Mouse (Mus musculus): ENCODE results near the gene Gm8369.
"Not testable (repeated sequence)": the region's sequence is repeated elsewhere in the genome, so short reads cannot be mapped to it uniquely, and the experiment has no call there.

Gene Gm8369

DNA sequence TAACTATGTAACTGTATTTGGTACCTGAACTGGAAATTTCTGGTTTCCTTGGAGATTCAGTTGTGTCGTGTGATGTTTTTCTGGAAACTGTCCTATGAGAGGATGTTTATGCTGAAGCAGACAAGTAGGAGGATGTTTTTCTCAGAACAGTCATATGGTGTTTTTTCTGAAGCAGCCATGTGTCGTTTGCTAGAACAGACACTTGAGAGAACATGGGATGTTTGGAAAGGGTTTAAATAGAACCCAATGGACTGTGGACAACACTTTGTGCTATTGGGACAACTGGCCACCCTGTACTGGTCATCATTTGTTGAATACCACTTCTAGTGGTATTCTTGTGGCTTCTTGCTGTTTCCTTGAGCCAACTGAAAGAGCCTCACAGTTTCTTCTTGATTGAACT is at the start of gene Gm8369:
TSS of gene Gm8369 (plus strand) at position 193 of the 400 bp plus-strand sequence.
- peak in 1 of 2 experiments; percentile 63 for DNase-seq (ENCODE audit: low spot score in 2 of 2)

DNA sequence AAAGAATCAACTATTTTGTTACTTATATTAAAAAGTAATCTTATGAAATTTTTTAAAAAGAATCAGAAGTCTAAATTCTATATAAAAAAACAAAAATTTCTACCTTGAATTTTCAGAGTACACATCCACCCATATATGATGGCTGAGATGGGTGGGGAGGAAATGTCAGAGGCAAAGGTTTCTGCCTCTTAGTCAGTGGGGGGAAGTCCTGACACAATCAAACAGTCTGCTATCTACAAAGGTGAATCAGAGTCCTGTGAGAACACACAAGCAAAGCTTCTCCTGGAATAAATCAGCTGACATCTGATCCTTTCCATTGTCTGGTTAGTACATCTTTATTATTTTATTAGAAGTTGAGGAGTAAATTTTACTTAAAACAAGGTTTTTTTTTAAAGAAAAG is 42.4 kb upstream of the Gm8369 start, which contains the start of gene Ms4a4b:
TSS of gene Ms4a4b (plus strand) at position 216 of the 400 bp plus-strand sequence.
- DNase-seq (ENCODE audit: low spot score in 2 of 2) = no peak

DNA sequence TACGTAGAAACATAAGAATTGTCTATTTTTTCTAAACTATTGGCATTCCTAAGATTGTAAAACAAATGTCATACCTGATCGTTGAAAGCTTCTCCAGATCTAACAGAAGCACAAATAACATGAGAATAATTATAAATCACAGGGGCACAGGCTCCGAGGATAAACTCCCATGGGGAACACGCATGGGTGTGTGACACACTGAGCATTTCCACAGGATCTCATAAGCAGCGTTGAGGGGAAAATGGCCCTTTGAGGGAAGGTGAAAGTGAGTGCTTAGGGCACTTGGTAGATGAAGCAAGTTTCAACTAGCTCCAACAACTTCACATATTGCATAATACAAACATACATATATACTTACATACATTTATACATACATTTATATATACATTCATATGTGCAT is 41.8 kb upstream of the Gm8369 start:
- no peak for DNase-seq (ENCODE audit: low spot score in 2 of 2)

DNA sequence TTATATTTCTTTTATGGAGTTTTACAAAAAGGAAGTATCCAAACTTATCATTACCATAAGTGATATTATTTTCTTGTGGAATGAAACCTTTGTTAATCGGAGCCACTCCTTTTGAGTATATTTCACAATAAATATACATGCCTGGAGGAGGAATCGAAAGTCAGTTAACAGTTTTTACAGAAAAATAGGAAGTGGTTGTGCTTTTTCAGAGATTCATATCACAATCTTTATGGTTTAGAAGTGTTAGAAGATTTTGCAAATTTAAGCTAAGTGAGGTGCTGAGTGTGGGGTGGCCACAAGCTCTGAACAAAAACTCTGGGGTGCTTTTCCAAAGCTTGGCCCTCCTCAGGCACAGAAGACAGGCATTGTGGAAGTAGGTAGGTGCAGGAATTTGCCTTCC is 38.5 kb upstream of the Gm8369 start:
- no peak for DNase-seq (ENCODE audit: low spot score in 2 of 2)

DNA sequence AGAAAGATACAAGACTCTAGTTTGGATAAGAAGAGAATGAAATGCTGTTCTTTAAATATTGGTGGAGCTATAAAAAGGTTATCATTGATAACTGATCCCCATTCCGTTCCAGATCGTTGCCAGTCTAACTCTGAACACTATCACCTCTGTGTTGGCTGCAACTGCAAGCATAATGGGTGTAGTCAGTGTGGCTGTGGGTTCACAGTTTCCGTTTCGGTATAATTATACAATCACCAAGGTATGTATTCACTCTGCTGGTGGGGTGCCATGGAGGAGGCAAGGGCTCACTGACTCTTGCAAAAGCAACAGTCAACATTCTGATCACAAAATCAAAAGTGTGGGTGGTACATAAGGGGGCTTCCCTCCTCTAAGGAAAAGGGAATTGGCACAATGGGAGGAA is 26.7 kb upstream of the Gm8369 start:
- not testable (repeated sequence) for DNase-seq (ENCODE audit: low spot score in 2 of 2)

DNA sequence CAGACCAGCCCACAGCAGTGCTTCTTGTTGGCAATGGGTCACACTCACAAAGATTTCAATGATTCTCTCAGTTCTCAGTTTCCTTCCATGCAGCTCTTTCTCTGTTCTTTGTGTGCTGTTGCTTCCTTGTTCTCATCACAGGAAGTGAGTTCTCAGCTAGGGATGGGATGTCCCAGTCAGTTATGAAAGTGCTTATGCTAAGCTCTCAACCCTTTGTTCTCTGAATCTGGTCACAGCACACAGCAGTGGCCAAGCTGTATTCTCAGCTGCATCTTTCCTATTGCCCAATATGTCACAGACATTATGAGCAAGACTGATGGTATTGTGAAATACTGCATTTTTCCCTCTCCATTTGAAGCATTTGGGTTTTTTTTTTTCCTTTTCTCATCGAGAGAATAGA is 20.9 kb upstream of the Gm8369 start:
- not testable (repeated sequence) for DNase-seq (ENCODE audit: low spot score in 2 of 2)

DNA sequence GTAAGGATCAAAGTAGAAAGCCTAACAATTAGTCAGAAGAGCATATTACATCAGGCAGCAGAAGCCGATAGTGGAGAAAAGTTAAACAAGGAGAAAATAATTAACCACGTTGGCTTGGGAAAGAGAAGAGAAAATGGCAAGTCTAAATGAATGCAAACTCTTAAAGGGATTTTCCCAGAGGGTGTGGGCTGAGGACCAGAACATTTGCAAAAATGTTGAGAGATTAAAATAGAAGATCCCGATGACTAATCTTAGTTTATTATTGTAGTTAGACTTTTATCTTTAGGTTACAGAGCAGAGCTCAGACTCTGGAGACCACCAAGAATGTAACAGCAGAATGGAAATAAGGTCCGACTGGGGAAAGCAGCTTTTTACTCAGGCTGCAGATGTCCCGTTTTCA is 19.3 kb upstream of the Gm8369 start:
- peak in 1 of 2 experiments; percentile 22 for DNase-seq (ENCODE audit: low spot score in 2 of 2)

DNA sequence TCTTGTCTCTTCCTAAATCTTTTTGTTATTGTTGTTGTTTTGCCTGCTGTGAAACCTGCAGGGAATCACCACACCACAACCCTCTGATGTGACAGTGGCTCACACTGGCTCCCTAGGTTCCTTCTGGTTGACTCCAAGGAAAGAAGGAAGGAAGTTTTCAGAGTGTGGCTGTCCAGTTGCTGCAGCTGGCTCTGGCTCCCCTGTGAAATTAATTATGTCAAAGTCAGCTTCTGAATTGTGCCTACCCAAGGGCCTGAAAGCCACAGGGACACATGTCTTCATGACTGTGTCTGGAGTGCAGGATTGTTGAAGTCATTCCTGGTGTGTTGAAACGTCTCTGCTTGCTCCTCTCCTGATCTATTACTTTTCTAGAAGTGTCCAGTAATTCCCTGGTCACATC is 17.4 kb upstream of the Gm8369 start:
- DNase-seq (ENCODE audit: low spot score in 2 of 2) = not testable (repeated sequence)

DNA sequence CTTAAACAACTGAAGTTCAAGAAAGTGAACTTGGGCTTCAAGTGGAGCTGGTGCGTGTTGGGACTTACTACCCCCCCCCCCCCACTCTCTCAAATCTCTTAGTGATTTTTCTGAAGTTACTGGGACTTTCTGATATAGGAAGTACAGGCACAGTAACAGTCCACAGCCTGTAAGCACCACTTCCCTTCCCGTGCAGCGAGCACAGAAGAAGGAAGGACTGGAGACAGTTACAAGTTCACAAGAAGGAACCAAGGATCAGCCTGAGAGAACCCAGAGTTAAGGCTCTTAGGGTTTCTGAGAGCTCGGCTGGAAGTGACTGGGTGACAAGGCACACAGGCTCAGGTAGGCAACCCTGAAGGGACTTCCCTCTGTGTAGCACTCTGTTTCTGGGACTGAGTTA is 16.5 kb upstream of the Gm8369 start, which contains the start of gene Ms4a6c:
TSS of gene Ms4a6c (plus strand) at position 152 of the 400 bp plus-strand sequence.
- not testable (repeated sequence) for DNase-seq (ENCODE audit: low spot score in 2 of 2)

DNA sequence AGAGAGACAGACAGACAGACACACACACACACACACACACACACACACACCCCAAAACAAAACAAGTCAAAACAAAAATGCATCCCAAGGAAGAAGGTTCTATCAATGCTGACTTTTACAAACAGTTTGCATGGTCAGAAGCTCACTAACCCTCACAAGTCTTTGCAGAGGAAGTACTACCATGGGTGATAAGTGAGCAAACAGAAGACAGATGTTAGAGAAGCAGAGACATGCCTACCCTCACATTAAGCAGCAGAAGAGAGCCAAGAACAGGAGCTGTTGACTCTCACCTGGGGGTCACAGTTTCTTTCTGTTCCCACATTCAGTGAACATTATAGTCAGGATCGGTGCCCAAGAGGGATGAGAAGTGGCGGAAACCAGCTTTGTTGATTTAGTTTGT is 6.0 kb upstream of the Gm8369 start:
- no peak for DNase-seq (ENCODE audit: low spot score in 2 of 2)

DNA sequence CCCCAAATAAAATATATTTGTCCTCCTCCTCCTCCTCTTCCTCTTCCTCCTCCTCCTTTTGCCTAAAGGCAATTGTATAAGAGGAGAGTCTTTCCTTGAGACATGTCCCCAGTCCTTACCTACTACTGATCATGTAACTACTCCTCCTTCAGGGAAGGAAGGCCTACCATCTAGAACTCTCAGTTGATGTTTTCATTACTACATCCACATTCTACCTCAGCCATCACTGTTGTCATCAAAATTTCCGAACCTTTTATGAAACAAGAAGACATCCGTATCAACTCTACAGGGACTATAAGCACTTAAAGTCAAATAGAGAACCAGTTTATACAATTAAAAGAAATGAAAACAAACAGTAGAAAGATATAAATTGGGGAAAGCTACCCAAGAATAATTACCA is 3.1 kb upstream of the Gm8369 start:
- DNase-seq (ENCODE audit: low spot score in 2 of 2) = no peak

DNA sequence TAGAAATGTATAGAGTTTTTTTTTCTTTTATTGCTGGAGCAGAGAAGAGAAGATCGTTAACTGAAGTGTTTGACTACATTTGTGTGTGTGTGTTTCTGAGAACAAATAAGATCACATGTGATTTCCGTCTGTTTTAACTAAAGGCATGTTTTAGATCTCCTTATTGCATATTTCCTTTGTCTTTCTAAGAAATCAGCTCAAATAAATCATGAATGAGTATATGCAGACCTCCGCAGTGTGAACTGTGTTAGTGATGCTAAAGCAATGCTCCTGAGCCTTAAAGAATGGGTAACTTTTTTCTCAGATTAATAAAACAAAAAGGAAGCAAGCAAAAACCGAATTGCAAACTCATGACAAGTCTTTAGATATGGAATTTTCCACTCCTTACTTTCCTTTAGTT is 1.8 kb upstream of the Gm8369 start:
- DNase-seq (ENCODE audit: low spot score in 2 of 2) = no peak

DNA sequence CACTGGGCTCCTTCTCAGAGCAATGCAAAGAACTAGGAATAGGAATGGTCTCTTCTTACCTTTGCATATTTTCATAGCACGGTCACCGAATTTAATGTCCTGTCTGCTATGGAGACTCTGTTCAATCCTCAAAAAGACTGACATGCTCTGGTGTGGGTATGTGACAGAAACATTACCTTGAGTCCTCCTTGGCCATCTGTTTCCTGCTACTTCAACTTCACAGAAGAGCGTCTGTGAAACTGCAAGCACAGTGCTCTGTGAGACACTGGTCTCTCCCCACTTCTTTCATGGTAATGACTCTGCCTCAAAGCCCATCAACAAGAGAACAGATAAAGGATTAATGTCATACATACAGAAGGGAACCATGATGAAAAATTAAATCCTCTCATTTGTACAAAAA is 1.4 kb upstream of the Gm8369 start:
- DNase-seq (ENCODE audit: low spot score in 2 of 2) = no peak

DNA sequence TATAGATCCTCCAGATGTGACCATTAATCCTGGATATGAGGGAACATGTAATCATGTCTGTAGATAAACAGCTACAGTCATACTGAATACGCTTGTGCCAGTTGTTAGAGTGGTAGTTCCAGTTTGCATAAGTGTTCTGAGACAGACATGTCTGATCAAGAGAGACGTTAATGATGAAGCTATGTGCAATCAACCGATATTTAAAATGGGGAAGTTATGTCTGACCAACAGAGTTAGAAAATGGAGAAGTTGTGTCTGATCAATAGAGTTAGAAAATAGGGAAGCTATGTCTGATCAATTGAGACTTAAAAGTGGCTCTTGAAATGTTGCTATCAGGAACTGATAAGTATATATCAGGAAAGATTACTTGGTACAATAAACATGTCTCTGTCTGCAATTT is 472 bp upstream of the Gm8369 start:
- DNase-seq (ENCODE audit: low spot score in 2 of 2) = no peak

DNA sequence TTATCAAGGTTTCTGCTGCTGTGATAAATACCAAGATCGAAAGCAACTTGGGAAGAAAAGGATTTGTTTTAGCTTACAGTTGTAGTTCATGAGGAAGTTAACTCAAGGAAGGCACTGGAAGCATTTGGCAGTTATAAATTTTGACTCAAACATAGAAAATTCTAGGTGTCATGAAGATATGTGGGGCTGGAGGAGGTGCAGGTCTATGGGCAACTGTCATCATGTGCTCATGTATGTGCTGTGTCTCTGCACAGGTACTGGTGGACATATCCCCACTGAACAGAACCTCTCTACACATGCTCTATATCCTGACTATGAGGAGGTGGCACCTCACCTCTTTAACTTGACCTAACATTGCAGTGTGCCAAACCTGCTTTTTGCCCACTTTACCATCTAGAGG is 861 bp downstream of the Gm8369 start:
- DNase-seq (ENCODE audit: low spot score in 2 of 2) = no peak

DNA sequence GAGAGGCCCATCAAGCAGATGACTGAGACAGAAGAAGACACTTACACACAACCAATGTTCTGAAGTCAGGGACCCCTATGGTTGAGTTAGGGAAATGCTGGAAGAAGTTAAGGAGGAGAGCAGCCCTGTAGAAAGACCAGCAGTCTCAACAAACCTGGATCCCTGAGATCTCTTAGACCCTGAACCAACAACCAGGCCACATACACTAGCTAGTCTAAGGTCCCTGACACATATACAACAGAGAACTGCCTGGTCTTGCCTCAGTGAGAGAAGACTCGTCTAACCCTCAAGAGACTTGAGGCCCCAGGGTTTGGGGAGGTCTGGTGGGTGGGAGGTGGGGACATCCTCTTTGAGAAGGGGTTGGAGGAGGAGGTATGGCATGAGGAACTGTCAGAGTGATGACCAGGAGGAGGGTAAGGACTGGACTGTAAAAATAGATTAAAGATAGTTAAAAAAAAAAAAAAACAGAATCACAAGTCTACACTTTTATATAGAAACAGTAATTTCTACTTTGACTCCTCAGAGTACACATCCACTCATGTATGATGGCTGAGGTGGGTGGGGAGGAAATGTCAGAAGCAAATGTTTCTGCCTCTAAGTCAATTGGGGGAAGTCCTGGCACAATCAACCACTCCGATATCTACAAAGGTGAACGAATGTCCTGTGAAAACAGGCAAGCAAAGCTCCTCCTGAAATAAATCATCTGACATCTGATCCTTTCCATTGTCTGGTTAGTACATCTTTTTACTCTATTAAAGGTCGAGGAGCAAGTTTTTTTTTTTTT is 5.9 kb downstream of the Gm8369 start:
- no peak for DNase-seq (ENCODE audit: low spot score in 2 of 2)

DNA sequence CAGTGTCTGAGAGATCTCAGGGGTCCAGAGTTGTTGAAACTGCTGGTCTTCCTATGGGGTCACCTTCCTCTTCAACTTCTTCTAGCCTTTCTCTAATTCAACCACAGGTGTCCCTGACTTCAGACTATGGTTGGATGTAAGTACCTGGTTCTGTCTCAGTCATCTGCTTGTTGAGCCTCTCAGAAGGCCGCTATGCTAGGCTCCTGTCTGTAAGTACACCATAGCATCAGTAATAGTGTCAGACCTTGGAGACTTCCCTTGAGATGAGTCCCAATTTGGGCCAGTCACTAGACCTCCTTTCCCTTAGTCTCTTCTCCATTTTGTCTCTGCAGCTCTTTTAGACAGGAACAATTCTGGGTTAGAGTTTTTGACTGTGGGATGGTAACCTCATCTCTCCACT is 6.9 kb downstream of the Gm8369 start:
- no peak for DNase-seq (ENCODE audit: low spot score in 2 of 2)

DNA sequence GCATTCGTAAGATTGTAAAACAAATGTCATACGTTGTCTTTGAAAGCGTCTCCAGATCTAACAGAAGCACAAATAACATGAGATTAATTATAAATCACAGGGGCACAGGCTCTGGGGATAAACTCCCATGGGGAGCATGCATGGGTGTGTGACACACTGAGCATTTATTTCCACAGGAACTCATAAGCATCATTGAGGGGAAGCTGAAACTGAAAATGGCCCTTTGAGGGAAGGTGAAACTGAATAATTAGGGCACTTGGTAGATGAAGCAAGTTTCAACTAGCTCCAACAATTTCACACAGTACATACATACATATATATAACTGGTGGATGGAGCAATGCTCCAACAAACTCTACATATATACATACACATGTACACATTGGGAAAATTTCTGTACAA is 8.8 kb downstream of the Gm8369 start:
- no peak for DNase-seq (ENCODE audit: low spot score in 2 of 2)

DNA sequence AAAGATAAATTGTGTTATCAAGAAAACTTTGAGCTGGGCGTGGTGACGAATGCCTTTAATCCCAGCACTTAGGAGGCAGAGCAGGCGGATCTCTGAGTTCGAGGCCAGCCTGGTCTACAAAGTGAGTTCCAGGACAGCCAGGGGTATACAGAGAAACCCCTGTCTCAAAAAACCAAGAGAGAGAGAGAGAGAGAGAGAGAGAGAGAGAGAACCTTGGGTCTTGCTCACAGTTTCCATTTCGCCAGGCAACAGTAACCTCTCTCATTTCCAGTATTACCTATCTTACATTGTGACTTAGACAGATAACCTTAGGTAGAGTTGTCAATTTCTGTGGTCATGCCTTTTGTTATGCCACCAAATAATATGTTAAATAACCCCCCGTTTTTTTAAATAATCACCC is 10.6 kb downstream of the Gm8369 start:
- DNase-seq (ENCODE audit: low spot score in 2 of 2) = no peak

DNA sequence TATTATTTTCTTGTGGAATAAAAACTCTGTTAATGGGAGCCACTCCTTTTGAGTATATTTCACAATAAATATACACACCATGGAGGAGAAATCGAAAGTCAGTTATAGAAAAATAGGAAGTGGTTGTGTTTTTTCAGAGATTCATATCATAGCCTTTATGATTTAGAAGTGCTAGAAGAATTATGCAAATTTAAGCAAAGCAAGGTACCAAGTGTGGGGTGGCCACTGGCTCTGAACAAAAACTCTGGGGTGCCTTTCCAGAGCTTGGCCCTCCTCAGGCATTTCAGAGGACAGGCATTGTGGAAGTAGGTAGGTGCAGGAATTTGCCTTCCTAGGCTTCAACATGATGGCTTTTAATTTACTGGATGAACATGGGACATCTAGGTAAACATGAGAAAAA is 11.6 kb downstream of the Gm8369 start:
- not testable (repeated sequence) for DNase-seq (ENCODE audit: low spot score in 2 of 2)

DNA sequence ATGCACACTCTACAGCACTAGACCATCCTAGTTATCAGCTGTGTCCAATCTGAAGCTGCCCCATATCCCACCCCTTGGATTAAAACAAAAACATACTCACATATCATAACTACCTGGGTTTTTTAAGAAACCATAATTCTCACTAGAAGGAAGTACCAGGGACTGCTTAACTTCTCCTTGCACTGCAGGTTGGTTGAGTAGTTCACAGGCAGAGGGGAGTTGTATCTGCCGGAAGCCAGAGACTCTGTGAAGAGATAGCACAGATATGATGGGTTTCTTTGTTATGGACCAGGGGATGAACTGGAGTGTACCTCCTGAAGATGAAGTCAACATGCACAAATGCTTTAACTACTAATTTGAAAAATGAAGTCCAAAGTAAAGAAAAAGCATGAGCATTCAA is 15.1 kb downstream of the Gm8369 start:
- DNase-seq (ENCODE audit: low spot score in 2 of 2) = no peak

DNA sequence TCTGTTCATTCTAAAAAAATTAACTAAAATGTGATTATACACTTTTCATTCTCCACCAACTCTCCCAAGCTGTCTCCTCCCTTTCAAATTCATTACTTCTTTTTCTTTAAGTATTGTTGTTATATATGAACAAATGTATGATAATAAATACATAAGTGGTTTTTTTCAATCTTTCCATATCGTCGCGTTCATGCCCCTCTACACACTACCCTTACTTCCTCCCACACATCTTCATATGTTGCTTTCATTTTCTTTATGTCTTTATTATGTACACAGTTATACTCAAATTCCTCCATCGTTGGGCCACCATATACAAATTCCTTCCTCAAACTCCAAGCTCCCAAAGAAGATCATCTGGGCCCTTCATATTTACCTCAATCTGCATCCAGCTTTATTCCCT is 15.6 kb downstream of the Gm8369 start:
- no peak for DNase-seq (ENCODE audit: low spot score in 2 of 2)

DNA sequence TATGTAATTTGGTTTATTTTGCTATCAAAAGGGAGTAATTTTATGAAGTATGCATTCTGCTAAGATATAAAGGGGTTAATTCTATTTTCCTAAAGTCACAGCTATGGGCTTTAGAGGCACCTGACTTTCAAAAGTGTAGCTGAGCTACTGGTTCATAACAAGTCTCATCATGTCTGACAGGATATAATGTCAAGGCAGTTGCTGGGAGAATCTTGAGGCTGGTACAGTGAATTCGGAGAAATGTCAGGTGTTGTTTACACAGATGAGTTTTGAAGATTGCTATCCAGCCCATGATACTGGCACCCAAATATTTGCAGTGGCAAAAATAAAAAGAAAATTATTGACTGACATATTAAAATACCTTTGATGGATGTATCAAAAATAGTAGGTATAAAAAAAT is 19.1 kb downstream of the Gm8369 start:
- DNase-seq (ENCODE audit: low spot score in 2 of 2) = no peak

DNA sequence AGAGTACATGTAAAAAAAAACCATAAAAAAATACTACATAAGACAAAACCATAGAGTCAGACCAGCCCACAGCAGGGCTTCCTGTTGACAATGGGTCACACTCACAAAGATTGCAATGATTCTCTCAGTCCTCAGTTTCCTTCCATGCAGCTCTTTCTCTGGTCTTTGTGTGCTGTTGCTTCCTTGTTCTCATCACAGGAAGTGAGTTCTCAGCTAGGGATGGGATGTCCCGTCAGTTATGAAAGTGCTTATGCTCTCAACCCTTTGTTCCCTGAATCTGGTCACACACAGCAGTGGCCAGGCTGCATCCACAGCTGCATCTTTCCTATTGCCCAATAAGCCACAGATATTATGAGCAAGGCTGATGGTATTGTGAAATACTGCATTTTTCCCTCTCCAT is 27.7 kb downstream of the Gm8369 start:
- DNase-seq (ENCODE audit: low spot score in 2 of 2) = no peak

Data from frontal cortex, postnatal 36 days (tissue).